Mouse (Mus musculus) G1E (cell line): Measurements from ENCODE around the gene Apoh. TPM values are rescaled to one million over a fixed set of nuclear protein-coding genes. Genes with fewer than 3 reads are reported as not detected.

ENCODE experiments used
- ATAC-seq: 2 replicates; pipeline ENCODE4 v1.8.0; 2016; ENCODE audit warnings: mild to moderate bottlenecking; ENCODE audit not compliant: insufficient number of reproducible peaks, poor library complexity, low FRiP score, severe bottlenecking; ENCODE audit errors: extremely low read depth
- DNase-seq: peaks from one replicate; pipeline ENCODE4 v3.0.0; 2012; ENCODE audit warnings: low spot score
- H3K27me3 ChIP-seq: 2 replicates; pipeline ENCODE4 v1.6.1; 2012; ENCODE audit warnings: mild to moderate bottlenecking, low read length, inconsistent platforms; ENCODE audit not compliant: insufficient read depth
- H3K36me3 ChIP-seq: replicated peaks from 2 replicates; pipeline ENCODE3; 2012; ENCODE audit warnings: mild to moderate bottlenecking, inconsistent platforms
- H3K4me1 ChIP-seq: 2 replicates; pipeline ENCODE4 v1.6.1; 2012; ENCODE audit warnings: low read depth, low read length, inconsistent platforms, mixed read lengths; ENCODE audit not compliant: insufficient read depth
- H3K4me3 ChIP-seq: 2 replicates; pipeline ENCODE4 v1.5.1; 2012; ENCODE audit warnings: low read depth, mild to moderate bottlenecking, inconsistent platforms, low read length, moderate library complexity, mixed read lengths
- H3K9me3 ChIP-seq: replicated peaks from 2 replicates; pipeline ENCODE4 v1.6.1; 2012; ENCODE audit warnings: inconsistent platforms
- CTCF ChIP-seq: IDR thresholded peaks from 2 replicates; pipeline ENCODE4 v1.5.1; 2012; ENCODE audit warnings: low read depth, low read length, inconsistent platforms, mixed read lengths
- GATA1 ChIP-seq: IDR thresholded peaks from 2 replicates; pipeline ENCODE4 v1.6.1; 2012; ENCODE audit warnings: borderline replicate concordance, low read length, inconsistent platforms, mixed read lengths
- GATA2 ChIP-seq: IDR thresholded peaks from 2 replicates; pipeline ENCODE4 v1.6.1; 2012; ENCODE audit warnings: low read depth, low read length, inconsistent platforms, borderline replicate concordance
- POLR2AphosphoS5 ChIP-seq: IDR thresholded peaks from 2 replicates; pipeline ENCODE4 v1.6.1; 2012; ENCODE audit warnings: low read depth, low read length, inconsistent platforms; ENCODE audit not compliant: insufficient replicate concordance
- TAL1 ChIP-seq: conservative IDR thresholded peaks from 2 replicates; pipeline ENCODE4 v1.6.1; 2012; ENCODE audit warnings: low read depth, low read length, inconsistent platforms, mixed read lengths
- polyA plus RNA-seq: library from polyadenylated mRNA; stranded (reverse); fragments of >175 nt; gene quantifications from 2 replicates; pipeline ENCODE4 v1.2.3, GENCODE M21; 2012
- total RNA-seq, 2 experiments: library from RNA; stranded (forward) in 1 of 2; stranded (reverse) in 1 of 2; fragments of 200-1000 nt in 1 of 2; fragments of >200 nt in 1 of 2; fragmentation: Nextera tagmentation in 1 of 2; gene quantifications; 2 replicates each; pipeline ENCODE4 v1.2.3; 2014 to 2017

Gene Apoh
- total and polyA plus RNA-seq, 3 experiments, result not detected

DNA sequence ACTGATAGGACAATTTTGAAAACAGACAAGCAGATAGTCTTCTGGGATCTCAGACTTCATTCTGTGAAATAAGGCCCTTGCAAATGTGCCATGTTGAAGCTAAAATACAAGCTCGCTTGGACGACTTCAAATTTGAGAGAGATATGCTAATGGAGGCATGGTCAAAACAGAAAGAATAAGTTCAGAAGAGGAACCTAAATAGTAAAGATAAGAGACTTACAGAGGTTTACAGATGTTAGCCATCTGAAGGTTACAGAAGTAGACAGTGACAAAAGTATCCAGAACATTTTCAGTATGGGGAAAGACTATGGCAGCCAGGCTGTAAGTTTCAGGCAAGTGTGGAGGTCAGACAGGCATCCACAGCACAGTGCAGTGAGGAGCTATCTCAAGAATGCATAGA is 21.0 kb upstream of the Apoh start:
- no peak for TF ChIP-seq POLR2AphosphoS5
- no peak for TF ChIP-seq CTCF
- no peak for TF ChIP-seq TAL1
- no peak for TF ChIP-seq GATA1
- TF ChIP-seq GATA2, result no peak
- no peak for ATAC-seq
- DNase-seq, result no peak
- H3K9me3 ChIP-seq, result peaks cover 23% of the 10 kb centered on the region
- H3K4me3 ChIP-seq, result no peak overlapping the region
- no peaks in the 10 kb centered on the region for H3K36me3 ChIP-seq
- H3K4me1 ChIP-seq, result no peaks in the 10 kb centered on the region
- H3K27me3 ChIP-seq, result no peaks in the 10 kb centered on the region

DNA sequence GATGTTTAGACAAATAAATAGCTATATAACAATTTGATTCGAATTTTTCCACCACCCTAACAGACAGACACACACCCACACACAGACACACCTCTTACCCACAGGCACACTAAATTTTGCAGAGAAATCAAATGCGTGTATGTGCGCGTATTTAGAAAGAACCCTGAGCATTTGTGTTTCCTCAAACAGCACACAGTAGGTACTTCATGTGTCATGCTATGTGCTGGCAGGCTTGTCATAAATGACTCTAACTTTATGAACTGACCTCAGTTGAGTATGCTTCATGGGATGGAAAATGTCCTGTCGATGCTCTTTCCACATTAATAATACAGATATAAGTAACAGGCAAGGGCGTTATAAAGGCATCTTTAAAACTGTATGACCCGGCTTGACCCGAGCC is 17.2 kb upstream of the Apoh start:
- no peak overlapping the region for H3K4me3 ChIP-seq
- no peaks in the 10 kb centered on the region for H3K36me3 ChIP-seq

DNA sequence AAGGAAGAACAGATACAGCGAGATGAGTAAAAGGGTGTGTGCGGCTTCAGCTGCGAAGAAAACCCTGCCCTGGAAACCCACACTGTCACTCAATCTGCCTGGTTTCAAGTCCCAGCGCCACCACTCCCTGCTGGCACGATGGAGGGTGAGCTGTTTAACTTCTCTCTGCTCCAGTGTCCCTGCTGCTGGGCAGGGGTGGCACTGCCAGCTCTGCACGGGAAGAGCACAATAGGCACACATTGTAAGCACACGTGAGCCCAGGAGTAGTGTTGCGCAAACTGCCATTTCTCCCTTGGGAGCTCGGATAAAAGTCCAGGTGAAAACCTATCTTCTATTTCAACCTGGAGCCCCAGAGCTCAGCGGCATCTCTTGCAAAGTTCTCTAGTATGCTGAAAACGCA is 12.3 kb upstream of the Apoh start:
- no peak for TF ChIP-seq POLR2AphosphoS5
- TF ChIP-seq CTCF, result no peak
- no peak for TF ChIP-seq TAL1
- TF ChIP-seq GATA2, result no peak
- no peak for TF ChIP-seq GATA1
- no peaks in the 10 kb centered on the region for H3K27me3 ChIP-seq
- ATAC-seq (no peak), DNase-seq (no peak)
- H3K4me1 ChIP-seq, result no peaks in the 10 kb centered on the region
- H3K36me3 ChIP-seq, result no peaks in the 10 kb centered on the region
- H3K9me3 ChIP-seq, result peaks cover 18% of the 10 kb centered on the region
- H3K4me3 ChIP-seq, result no peak overlapping the region

More for the DNA sequence above, 17.2 kb upstream of the Apoh start:
- Histone ChIP-seq H3K9me3 (peaks cover 18% of the 10 kb centered on the region), H3K4me1 (no peaks in the 10 kb centered on the region), H3K27me3 (no peaks in the 10 kb centered on the region)
- TF ChIP-seq POLR2AphosphoS5 (no peak), CTCF (no peak), GATA1 (no peak), TAL1 (no peak), GATA2 (no peak)
- ATAC-seq, result no peak
- no peak for DNase-seq

DNA sequence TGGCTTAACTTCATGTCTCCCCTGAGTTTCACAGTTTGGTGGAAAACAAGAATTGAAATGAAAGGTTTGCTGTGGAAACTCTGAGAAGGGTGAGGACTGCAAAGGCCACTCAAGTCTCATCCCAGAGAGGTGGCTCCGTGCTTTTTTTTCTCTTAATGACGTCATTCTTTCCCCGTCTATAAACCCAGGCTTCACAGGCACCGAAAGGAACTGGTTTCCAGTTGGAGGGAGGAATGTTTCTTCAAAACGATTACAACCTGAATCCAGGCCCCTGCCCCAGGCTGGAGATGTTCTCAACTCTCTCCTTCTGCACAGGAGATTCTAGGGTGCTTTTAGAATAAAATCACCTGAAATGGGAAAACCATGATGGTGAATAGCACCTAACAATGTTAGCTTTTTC is 10.1 kb upstream of the Apoh start:
- no peak overlapping the region for H3K4me3 ChIP-seq
- ATAC-seq (no peak), DNase-seq (no peak)
- no peak for TF ChIP-seq GATA1
- TF ChIP-seq TAL1, result no peak
- no peak for TF ChIP-seq POLR2AphosphoS5
- TF ChIP-seq CTCF, result no peak
- H3K36me3 ChIP-seq, result no peaks in the 10 kb centered on the region
- H3K9me3 ChIP-seq, result peaks cover 18% of the 10 kb centered on the region
- H3K4me1 ChIP-seq, result no peaks in the 10 kb centered on the region
- H3K27me3 ChIP-seq, result no peaks in the 10 kb centered on the region

DNA sequence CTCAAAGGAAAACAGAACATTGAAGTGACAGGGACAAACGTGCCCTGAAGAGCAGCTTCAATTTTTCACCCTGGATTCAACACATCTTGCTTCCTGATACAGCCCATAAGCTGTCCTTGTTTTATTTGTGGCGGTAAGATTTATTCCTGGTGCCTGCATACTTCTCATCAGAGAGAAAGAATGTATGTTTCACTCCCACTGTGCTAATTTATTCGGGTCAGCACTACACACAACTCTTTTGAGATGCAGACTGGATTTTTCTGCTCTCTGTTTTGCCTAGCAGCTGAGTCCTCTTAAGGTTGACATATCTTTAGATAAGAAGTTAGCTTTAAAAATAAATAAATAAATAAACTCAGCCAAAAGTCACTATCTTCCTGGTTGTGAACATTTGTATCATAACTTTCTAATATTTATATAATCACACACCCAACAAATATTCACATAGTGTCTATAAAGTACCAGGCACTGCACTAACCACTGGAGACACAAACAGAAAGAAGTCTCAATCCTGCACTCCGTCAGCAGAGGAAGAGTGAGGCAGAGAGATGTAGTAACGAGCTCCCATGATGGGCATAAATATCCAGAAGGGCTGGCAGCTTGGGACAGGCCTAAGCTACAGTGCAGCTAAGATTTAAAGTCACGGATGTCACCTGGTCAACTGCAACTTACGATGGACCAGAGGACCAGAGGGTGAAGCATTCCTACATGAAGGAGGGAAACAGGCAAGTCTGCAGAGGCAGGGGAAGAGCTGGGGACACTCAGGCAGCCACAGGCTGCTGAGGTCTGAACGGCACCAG is 9.4 kb upstream of the Apoh start:
- H3K36me3 ChIP-seq, result no peaks in the 10 kb centered on the region
- ATAC-seq (no peak), DNase-seq (no peak)
- H3K9me3 ChIP-seq, result peaks cover 20% of the 10 kb centered on the region
- TF ChIP-seq TAL1 (no peak), CTCF (no peak), GATA2 (no peak), POLR2AphosphoS5 (no peak), GATA1 (no peak)
- H3K4me3 ChIP-seq, result no peak overlapping the region
- H3K4me1 ChIP-seq, result no peaks in the 10 kb centered on the region
- no peaks in the 10 kb centered on the region for H3K27me3 ChIP-seq

DNA sequence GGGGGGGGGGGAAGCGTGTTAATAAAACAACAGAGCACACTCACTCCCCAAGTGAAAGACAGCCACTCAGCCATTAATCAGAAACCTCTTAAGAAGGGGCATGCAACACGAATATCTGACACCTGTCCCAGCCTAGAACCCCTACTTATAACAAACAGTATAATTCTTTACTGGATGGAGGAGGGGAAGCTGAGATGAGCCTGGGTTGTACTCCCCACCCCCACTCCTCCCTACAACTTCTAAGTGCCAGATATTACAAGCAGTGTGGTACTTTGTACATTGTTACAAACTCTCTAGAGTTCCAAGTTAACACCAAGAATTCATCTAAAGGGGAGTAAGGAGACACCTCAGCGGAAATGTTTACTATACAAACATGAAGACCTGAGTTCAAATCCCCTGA is 8.5 kb upstream of the Apoh start:
- no peaks in the 10 kb centered on the region for H3K36me3 ChIP-seq
- ATAC-seq, result no peak
- DNase-seq, result no peak
- H3K9me3 ChIP-seq, result peaks cover 15% of the 10 kb centered on the region
- H3K27me3 ChIP-seq, result no peaks in the 10 kb centered on the region
- no peak overlapping the region for H3K4me3 ChIP-seq
- no peak for TF ChIP-seq GATA1
- TF ChIP-seq GATA2, result no peak
- TF ChIP-seq TAL1, result no peak
- H3K4me1 ChIP-seq, result no peaks in the 10 kb centered on the region

DNA sequence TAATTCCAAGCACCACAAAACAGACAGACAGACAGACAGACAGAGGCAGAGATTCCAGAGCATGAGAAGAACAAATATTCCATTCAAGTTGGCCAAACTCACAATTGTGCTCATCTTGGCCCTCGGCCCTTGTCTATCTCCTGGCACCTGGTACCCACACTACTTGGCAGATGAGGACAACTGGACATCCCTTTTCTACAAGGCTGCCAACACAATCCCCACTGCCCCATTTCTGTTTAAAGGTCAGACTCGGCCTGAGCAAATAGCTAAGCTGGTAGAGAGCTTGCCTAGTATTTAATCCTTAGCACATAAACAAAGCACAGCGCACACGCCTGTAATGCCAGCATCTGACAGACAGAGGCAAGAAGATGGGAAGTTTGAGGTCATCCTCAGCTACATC is 7.6 kb upstream of the Apoh start:
- H3K27me3 ChIP-seq, result no peaks in the 10 kb centered on the region
- ATAC-seq (no peak), DNase-seq (no peak)

More for the DNA sequence above, 7.6 kb upstream of the Apoh start:
- Histone ChIP-seq H3K4me1 (no peaks in the 10 kb centered on the region), H3K36me3 (no peaks in the 10 kb centered on the region), H3K4me3 (no peak overlapping the region), H3K9me3 (peaks cover 16% of the 10 kb centered on the region)
- TF ChIP-seq CTCF, result no peak
- no peak for TF ChIP-seq POLR2AphosphoS5
- TF ChIP-seq GATA1, result no peak
- TF ChIP-seq GATA2, result no peak
- no peak for TF ChIP-seq TAL1
